Mouse (Mus musculus) C2C12 (cell line): ENCODE results near the gene Epb41l5. TPM values are rescaled to one million over a fixed set of nuclear protein-coding genes. Genes with fewer than 3 reads are reported as not detected.
A peak's percentile ranks its signal among the peaks of the same experiment; 100 is the strongest.

ENCODE experiments used
- H3K27me3 ChIP-seq: one replicate; pipeline ENCODE4 v1.6.1; 2011; ENCODE audit not compliant: control insufficient read depth, insufficient read depth, insufficient read length
- H3K36me3 ChIP-seq: one replicate; pipeline ENCODE4 v1.6.1; 2011; ENCODE audit not compliant: control insufficient read depth, insufficient read depth
- H3K4me3 ChIP-seq: one replicate; pipeline ENCODE4 v1.5.1; 2011; ENCODE audit warnings: mild to moderate bottlenecking, control low read depth; ENCODE audit not compliant: poor library complexity, insufficient read depth, severe bottlenecking
- H3K79me2 ChIP-seq: one replicate; pipeline ENCODE4 v1.6.1; 2011; ENCODE audit not compliant: control insufficient read depth, insufficient read depth
- H3K79me3 ChIP-seq: one replicate; pipeline ENCODE4 v1.6.1; 2011; ENCODE audit warnings: low read depth, control low read depth
- H3ac ChIP-seq: one replicate; pipeline ENCODE3; 2011; ENCODE audit warnings: low read depth; ENCODE audit not compliant: control insufficient read depth, insufficient read length
- CEBPB ChIP-seq: IDR thresholded peaks from one replicate; pipeline ENCODE4 v1.6.1; 2011; ENCODE audit warnings: low read depth, mild to moderate bottlenecking, control low read depth, moderate library complexity
- CTCF ChIP-seq: IDR thresholded peaks from one replicate; pipeline ENCODE4 v1.5.1; 2011; ENCODE audit not compliant: control insufficient read depth, insufficient read depth, insufficient read length
- FOSL1 ChIP-seq: IDR thresholded peaks from one replicate; pipeline ENCODE4 v1.8.0; 2011; ENCODE audit warnings: mild to moderate bottlenecking, low read length; ENCODE audit not compliant: poor library complexity, insufficient read depth, severe bottlenecking
- MAX ChIP-seq: IDR thresholded peaks from one replicate; pipeline ENCODE4 v1.6.1; 2011; ENCODE audit warnings: mild to moderate bottlenecking, control low read depth
- MYOD1 ChIP-seq: IDR thresholded peaks from one replicate; pipeline ENCODE4 v1.6.1; 2011; ENCODE audit warnings: low read depth; ENCODE audit not compliant: control insufficient read depth, insufficient read length
- MYOG ChIP-seq: IDR thresholded peaks from one replicate; pipeline ENCODE4 v1.6.1; 2011; ENCODE audit not compliant: control insufficient read depth, insufficient read length; ENCODE audit errors: extremely low read depth
- USF1 ChIP-seq: IDR thresholded peaks from one replicate; pipeline ENCODE4 v1.6.1; 2011; ENCODE audit warnings: low read depth, mild to moderate bottlenecking, control low read depth, moderate library complexity
- polyA plus RNA-seq: library from polyadenylated mRNA; unstranded; fragments of >200 nt; fragmentation: generic; extraction: Trizol; gene quantifications from one replicate; pipeline ENCODE4 v1.2.1, GENCODE M21; 2012; ENCODE audit warnings: missing spikeins

Gene Epb41l5
- polyA plus RNA-seq, 1 experiment, result 1.3 TPM

DNA sequence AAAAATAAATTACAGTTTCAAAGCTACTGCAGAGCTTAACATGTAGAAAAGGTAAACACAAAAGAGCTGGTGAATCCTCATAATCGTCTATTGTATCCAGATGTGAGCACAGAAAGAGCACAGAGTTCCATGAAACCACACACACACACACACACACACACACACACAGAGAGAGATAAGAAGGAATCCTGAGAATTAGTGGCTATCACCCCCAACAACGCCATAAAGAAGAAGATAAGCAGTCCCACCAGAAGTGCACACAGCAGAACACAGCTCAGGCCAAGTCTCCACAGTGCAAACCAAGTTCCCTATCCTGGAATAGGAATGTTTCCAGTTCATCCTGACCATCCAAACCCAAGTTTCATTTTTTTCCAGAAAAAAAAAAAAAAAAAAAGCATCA lies 103.6 kb downstream of the Epb41l5 start:
- H3K79me2 ChIP-seq, result no peaks in the 10 kb centered on the region
- H3K4me3 ChIP-seq, result no peak overlapping the region
- no peak for TF ChIP-seq USF1
- TF ChIP-seq MYOG, result no peak
- TF ChIP-seq CTCF, result no peak
- no peak for TF ChIP-seq FOSL1
- no peak for TF ChIP-seq MAX
- no peak for TF ChIP-seq MYOD1
- no peak for TF ChIP-seq CEBPB
- no peak overlapping the region for H3ac ChIP-seq
- no peaks in the 10 kb centered on the region for H3K36me3 ChIP-seq
- no peaks in the 10 kb centered on the region for H3K79me3 ChIP-seq
- no peaks in the 10 kb centered on the region for H3K27me3 ChIP-seq

DNA sequence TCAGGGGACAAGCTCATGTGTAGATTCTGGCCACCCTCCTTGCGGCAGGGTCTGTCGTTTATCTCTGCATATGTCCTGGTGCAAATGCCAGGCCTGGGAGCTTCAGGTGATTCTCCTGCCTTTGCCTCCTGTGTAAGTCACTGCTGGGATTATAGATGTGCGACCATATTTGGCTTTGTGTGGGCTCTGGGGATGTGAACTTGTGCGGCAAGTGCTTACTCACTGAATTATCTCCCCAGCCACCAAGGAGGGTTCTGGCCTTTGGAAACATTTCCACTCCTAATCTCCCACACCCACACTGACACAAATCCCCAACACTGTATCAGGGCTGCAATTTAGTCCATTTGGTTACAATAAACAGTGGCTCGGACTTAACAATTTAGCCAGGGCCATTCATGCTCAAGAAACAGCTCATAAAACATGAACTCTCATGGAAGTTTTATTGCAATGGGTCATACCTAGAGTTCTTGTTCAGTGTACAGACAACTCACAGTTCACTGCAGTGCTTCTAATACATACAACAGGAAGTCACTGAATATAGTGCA lies 104.1 kb downstream of the Epb41l5 start:
- Histone ChIP-seq H3K4me3 (no peak overlapping the region), H3K27me3 (no peaks in the 10 kb centered on the region), H3K79me2 (no peaks in the 10 kb centered on the region), H3K79me3 (no peaks in the 10 kb centered on the region), H3K36me3 (no peaks in the 10 kb centered on the region), H3ac (no peak overlapping the region)
- TF ChIP-seq MYOG (no peak), USF1 (no peak), CTCF (no peak), MAX (no peak), CEBPB (no peak), MYOD1 (no peak), FOSL1 (no peak)

DNA sequence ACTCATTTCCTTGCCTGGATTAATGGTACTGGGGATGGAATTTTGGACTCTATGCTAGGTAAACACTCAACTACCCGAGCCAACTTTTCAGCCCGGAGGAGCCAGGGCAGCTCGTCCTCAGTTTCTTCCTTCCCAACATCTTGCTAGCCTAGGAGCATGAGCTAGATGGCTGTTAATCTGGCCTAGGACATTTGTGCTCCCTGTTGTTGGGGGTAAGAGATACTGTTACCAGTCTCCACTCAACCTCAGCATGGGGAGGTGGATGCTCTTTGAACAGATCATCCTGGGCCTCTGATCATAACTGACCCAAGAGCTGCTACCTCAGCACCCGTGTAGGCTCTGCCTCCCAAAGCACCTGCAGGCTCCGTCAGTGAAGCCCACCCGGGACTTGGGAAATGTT lies 105.5 kb downstream of the Epb41l5 start:
- H3ac ChIP-seq, result no peak overlapping the region
- H3K4me3 ChIP-seq, result no peak overlapping the region
- no peaks in the 10 kb centered on the region for H3K79me3 ChIP-seq
- H3K27me3 ChIP-seq, result no peaks in the 10 kb centered on the region
- H3K79me2 ChIP-seq, result no peaks in the 10 kb centered on the region
- H3K36me3 ChIP-seq, result no peaks in the 10 kb centered on the region
- TF ChIP-seq CTCF (no peak), MAX (no peak), FOSL1 (no peak), USF1 (no peak), MYOD1 (no peak), CEBPB (no peak), MYOG (no peak)

DNA sequence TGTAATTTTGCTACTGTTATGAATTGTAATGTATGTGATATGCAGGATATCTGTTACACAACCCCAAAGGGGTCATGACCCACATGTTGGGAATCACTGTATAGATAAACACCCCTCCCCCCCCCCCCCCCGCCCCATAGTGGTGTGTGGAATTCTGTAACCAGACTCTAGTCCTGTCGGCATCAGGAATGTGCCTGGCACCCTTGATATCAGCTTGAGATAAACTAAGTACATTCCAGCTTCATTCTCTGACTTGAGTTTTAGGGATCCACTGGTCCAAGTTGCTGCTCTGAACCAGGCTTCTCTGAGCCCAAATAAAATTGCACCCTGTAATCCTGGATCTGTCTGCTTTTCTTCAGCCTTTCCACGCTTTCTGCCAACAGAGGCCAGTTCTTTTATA lies 107.2 kb downstream of the Epb41l5 start:
- no peak overlapping the region for H3ac ChIP-seq
- H3K27me3 ChIP-seq, result no peaks in the 10 kb centered on the region
- no peak overlapping the region for H3K4me3 ChIP-seq
- H3K79me3 ChIP-seq, result no peaks in the 10 kb centered on the region
- TF ChIP-seq CEBPB (peak; percentile 10), MYOG (no peak)
- no peaks in the 10 kb centered on the region for H3K36me3 ChIP-seq
- no peaks in the 10 kb centered on the region for H3K79me2 ChIP-seq

DNA sequence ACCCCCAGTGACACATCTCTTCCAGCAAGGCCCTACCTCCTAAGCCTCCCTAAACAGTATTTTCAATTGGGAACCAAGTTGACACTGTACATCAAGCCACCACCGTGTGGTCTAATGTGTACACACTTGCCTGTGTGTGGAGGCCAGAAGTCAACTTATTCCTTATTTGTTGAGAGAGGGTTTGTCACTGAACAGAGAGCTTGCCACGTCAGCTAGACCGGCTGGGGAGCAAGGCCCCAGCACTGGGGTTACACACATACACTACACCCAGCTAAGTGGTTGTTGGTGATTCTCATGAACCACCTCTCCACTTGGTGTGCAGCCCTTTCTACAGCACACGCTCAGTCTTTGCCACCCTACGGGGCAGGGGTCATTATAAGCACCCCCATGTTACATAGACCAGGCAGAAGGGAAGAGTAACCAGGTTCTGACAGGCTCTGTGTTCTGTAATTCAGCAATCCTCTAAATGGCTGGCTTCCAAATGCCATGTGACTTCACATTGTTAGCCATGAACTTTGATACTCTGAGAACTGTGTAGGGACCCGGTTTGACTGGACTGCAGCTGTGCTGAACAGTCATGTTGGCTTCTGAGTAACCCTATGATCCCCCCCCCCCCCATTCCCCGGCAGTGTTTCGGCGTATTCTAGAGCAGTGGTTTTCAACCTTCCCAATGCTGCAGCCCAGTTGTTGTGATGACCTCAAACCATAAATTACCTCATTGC lies 107.8 kb downstream of the Epb41l5 start:
- Histone ChIP-seq H3K79me3 (no peaks in the 10 kb centered on the region), H3K4me3 (no peak overlapping the region), H3K79me2 (no peaks in the 10 kb centered on the region), H3K27me3 (no peaks in the 10 kb centered on the region), H3ac (no peak overlapping the region), H3K36me3 (no peaks in the 10 kb centered on the region)
- TF ChIP-seq MYOD1, result peak; percentile 92
- peak; percentile 82 for TF ChIP-seq USF1
- TF ChIP-seq CTCF, result no peak
- TF ChIP-seq MYOG, result no peak

DNA sequence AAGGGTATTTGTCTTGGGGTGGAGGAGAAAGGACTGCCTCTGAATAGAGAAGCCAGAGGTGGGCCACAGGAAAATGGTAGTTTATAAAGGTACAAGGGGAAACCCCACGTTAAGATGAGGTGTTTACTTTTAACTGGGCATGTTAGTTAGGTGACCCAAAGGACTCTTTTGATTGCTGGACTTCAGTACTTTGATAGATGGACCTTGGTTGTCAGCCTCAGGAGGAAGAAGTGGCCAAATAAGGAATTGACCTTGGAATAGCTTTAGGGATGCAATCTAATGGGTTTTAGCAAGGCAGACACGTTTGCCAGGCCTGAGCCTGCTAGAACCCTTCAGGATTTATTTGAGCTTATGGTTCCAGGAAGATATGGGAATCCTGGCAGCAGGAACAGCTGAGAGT lies 109.5 kb downstream of the Epb41l5 start:
- H3K4me3 ChIP-seq, result no peak overlapping the region
- no peaks in the 10 kb centered on the region for H3K27me3 ChIP-seq
- no peaks in the 10 kb centered on the region for H3K79me3 ChIP-seq
- no peak overlapping the region for H3ac ChIP-seq
- TF ChIP-seq CTCF, result no peak
- no peak for TF ChIP-seq FOSL1
- TF ChIP-seq MYOG, result no peak
- TF ChIP-seq MAX, result no peak
- TF ChIP-seq CEBPB, result no peak
- no peak for TF ChIP-seq USF1
- TF ChIP-seq MYOD1, result no peak
- H3K79me2 ChIP-seq, result no peaks in the 10 kb centered on the region
- H3K36me3 ChIP-seq, result no peaks in the 10 kb centered on the region
